Mouse (Mus musculus): Measurements from ENCODE around the gene Dhdds.

- TF ChIP-seq CTCF (IDR thresholded peaks at IDR 0.05) (no peak), POLR2A (IDR thresholded peaks at IDR 0.05; ENCODE audit: insufficient read depth, low read depth, low read length) (no peak), EP300 (IDR thresholded peaks at IDR 0.05; ENCODE audit: insufficient read depth, low read depth, low read length) (no peak)
Measured at GRCm38 (mm10) chr4:133931785-133932184, 68.9 kb downstream of the Dhdds start.
